Comparison of ENCODE assay signal across 8 mouse cellular contexts in genomic region chr2:180963956-180964355, GRCm38 (mm10). TPM values are rescaled to one million over a fixed set of nuclear protein-coding genes. Genes with fewer than 3 reads are reported as not detected.
DNase-seq lines count a peak whose midpoint lies in the region; ATAC-seq and TF ChIP-seq lines count a peak whose summit lies in the region.

No protein-coding gene starts in this region.

- DNase-seq in kidney, adult 18-20 months: peak; percentile 79
- peak; percentile 51 for DNase-seq in c-Kit-negative CD71-positive TER-119-positive erythroid progenitor cells, embryonic 14.5 days (ENCODE audit: low read depth, low spot score)
- peak; percentile 86 for DNase-seq in forebrain, embryonic 11.5 days (ENCODE audit: low spot score)
- DNase-seq in heart, postnatal 36 days: peak; percentile 75 to 82
- peak; percentile 55 for DNase-seq in left cerebral cortex, adult 11 months (ENCODE audit: low spot score)
- peak; percentile 85 for DNase-seq in naive thymus-derived CD4-positive, alpha-beta T cell, adult 2 months (ENCODE audit: low read depth)
- peak; percentile 76 for DNase-seq in stomach, postnatal 0 days (ENCODE audit: low spot score)

- no peak overlapping the region for H3K27ac ChIP-seq in kidney, embryonic 16.5 days (ENCODE audit: low read length)
- H3K27ac ChIP-seq in forebrain, embryonic 11.5 days (ENCODE audit: low read depth, low read length): no peak overlapping the region
- H3K27ac ChIP-seq in stomach, postnatal 0 days (replicated peaks): peak overlapping the region; percentile 59

- ATAC-seq in kidney, embryonic 16.5 days (ENCODE audit: low FRiP score, low TSS enrichment): no peak
- peak; percentile 29; the same call in 1 of the 2 replicates for ATAC-seq in forebrain, embryonic 11.5 days (replicated peaks; ENCODE audit: low FRiP score)
- no peak for ATAC-seq in stomach, postnatal 0 days (ENCODE audit: low FRiP score, low TSS enrichment)

- no peaks in the 10 kb centered on the region for H3K27me3 ChIP-seq in kidney, embryonic 16.5 days (ENCODE audit: insufficient read depth, low read length)
- H3K27me3 ChIP-seq in forebrain, embryonic 11.5 days (ENCODE audit: control insufficient read depth, insufficient read depth, low read length): no peaks in the 10 kb centered on the region
- H3K27me3 ChIP-seq in stomach, postnatal 0 days (ENCODE audit: control insufficient read depth, insufficient read depth, low read length): no peaks in the 10 kb centered on the region

- no peak overlapping the region for H3K4me2 ChIP-seq in kidney, embryonic 16.5 days (replicated peaks; ENCODE audit: low read depth, low read length)
- no peak overlapping the region for H3K4me2 ChIP-seq in forebrain, embryonic 11.5 days (ENCODE audit: low read depth, low read length, severe bottlenecking)
- H3K4me2 ChIP-seq in stomach, postnatal 0 days (replicated peaks; ENCODE audit: low read depth): no peak overlapping the region

- H3K4me3 ChIP-seq in kidney, embryonic 16.5 days (ENCODE audit: low read length): no peak overlapping the region
- H3K4me3 ChIP-seq in forebrain, embryonic 11.5 days (ENCODE audit: low read depth, low read length): no peak overlapping the region
- no peak overlapping the region for H3K4me3 ChIP-seq in stomach, postnatal 0 days (ENCODE audit: low read depth, low read length)

- peak; percentile 98 for TF ChIP-seq CTCF in stomach, postnatal 0 days (IDR thresholded peaks at IDR 0.05; ENCODE audit: low read depth)

- TF ChIP-seq EP300 in stomach, postnatal 0 days (optimal IDR thresholded peaks at IDR 0.05): no peak

- 3% methylated on average over 5 of the region's 5 CpGs for WGBS in kidney, embryonic 16.5 days
- 6% methylated on average over 5 of the region's 5 CpGs for WGBS in forebrain, embryonic 11.5 days
- 4% methylated on average over 5 of the region's 5 CpGs for WGBS in stomach, postnatal 0 days

- H3K4me1 ChIP-seq in kidney, embryonic 16.5 days (ENCODE audit: insufficient read depth, low read length): peaks cover 11% of the 10 kb centered on the region
- H3K4me1 ChIP-seq in forebrain, embryonic 11.5 days (replicated peaks; ENCODE audit: control insufficient read depth, insufficient read depth, low read length): no peaks in the 10 kb centered on the region
- no peaks in the 10 kb centered on the region; the same call in 1 of the 2 replicates for H3K4me1 ChIP-seq in stomach, postnatal 0 days (replicated peaks; ENCODE audit: control insufficient read depth, insufficient read depth)

- intact Hi-C loops in heart, postnatal 36 days (cut with DNase I): loop anchor here (1.0 to 5.0 kb wide), 2 partner anchors 39 to 157 kb away; no protein-coding TSS in a partner anchor

- H3K36me3 ChIP-seq in kidney, embryonic 16.5 days (ENCODE audit: insufficient read depth, low read length): peaks cover 2% of the 10 kb centered on the region; the same call in 1 of the 2 replicates
- no peaks in the 10 kb centered on the region for H3K36me3 ChIP-seq in forebrain, embryonic 11.5 days (ENCODE audit: control insufficient read depth, insufficient read depth, low read length)
- no peaks in the 10 kb centered on the region for H3K36me3 ChIP-seq in stomach, postnatal 0 days (ENCODE audit: control insufficient read depth, insufficient read depth, low read length)

- H3K9me3 ChIP-seq in kidney, embryonic 16.5 days (ENCODE audit: low read length): no peaks in the 10 kb centered on the region
- no peaks in the 10 kb centered on the region for H3K9me3 ChIP-seq in forebrain, embryonic 11.5 days (ENCODE audit: control insufficient read depth, low read length)
- no peaks in the 10 kb centered on the region for H3K9me3 ChIP-seq in stomach, postnatal 0 days (ENCODE audit: control insufficient read depth, low read length)

- no peak overlapping the region for H3K9ac ChIP-seq in kidney, embryonic 16.5 days (replicated peaks; ENCODE audit: low read length)
- peak overlapping the region; percentile 20; the same call in 1 of the 2 replicates for H3K9ac ChIP-seq in forebrain, embryonic 11.5 days (ENCODE audit: low read length)
- no peak overlapping the region for H3K9ac ChIP-seq in stomach, postnatal 0 days (ENCODE audit: low read length)

RNA-seq across cellular contexts. Expression of gene Arfgap1, which starts 3.1 kb away (rescaled TPM):
- polyA plus RNA-seq in kidney, embryonic 16.5 days (2015; fragmentation: Nextera tagmentation; extraction: Ambion mirVana): 110 and 114 TPM in 2 replicates
- polyA plus RNA-seq in forebrain, embryonic 11.5 days (2014; fragmentation: Nextera tagmentation; extraction: Ambion mirVana): 71.5 and 77.4 TPM in 2 replicates
- 10 to 100 TPM; 31.2 to 37.0 TPM for total RNA-seq in heart, postnatal 36 days (2021)
- polyA plus RNA-seq in stomach, postnatal 0 days (2015; fragmentation: Nextera tagmentation; extraction: Ambion mirVana): 45.1 and 45.2 TPM in 2 replicates

RNA-seq across cellular contexts. Expression of gene Nkain4, which starts 9.5 kb away (rescaled TPM):
- polyA plus RNA-seq in kidney, embryonic 16.5 days (2015; fragmentation: Nextera tagmentation; extraction: Ambion mirVana): 36.9 and 48.7 TPM in 2 replicates
- 33.5 and 36.1 TPM in 2 replicates for polyA plus RNA-seq in forebrain, embryonic 11.5 days (2014; fragmentation: Nextera tagmentation; extraction: Ambion mirVana)
- 10 to 100 TPM in 1 of 2 experiments, 1 to 10 TPM in 1; 7.7 to 11.6 TPM for total RNA-seq in heart, postnatal 36 days (2021)
- 42.7 and 44.0 TPM in 2 replicates for polyA plus RNA-seq in stomach, postnatal 0 days (2015; fragmentation: Nextera tagmentation; extraction: Ambion mirVana)

RNA-seq across cellular contexts. Expression of gene Col20a1, which starts 22.4 kb away (rescaled TPM):
- polyA plus RNA-seq in kidney, embryonic 16.5 days (2015; fragmentation: Nextera tagmentation; extraction: Ambion mirVana): 0.22 and 0.47 TPM in 2 replicates
- 0.16 and 0.23 TPM in 2 replicates for polyA plus RNA-seq in forebrain, embryonic 11.5 days (2014; fragmentation: Nextera tagmentation; extraction: Ambion mirVana)
- under 1 TPM; 0.51 to 0.58 TPM for total RNA-seq in heart, postnatal 36 days (2021)
- 0.98 and 1.3 TPM in 2 replicates for polyA plus RNA-seq in stomach, postnatal 0 days (2015; fragmentation: Nextera tagmentation; extraction: Ambion mirVana)

RNA-seq across cellular contexts. Expression of gene Birc7, which starts 35.1 kb away (rescaled TPM):
- polyA plus RNA-seq in kidney, embryonic 16.5 days (2015; fragmentation: Nextera tagmentation; extraction: Ambion mirVana): not detected in 2 replicates
- 0.35 and 0.36 TPM in 2 replicates for polyA plus RNA-seq in forebrain, embryonic 11.5 days (2014; fragmentation: Nextera tagmentation; extraction: Ambion mirVana)
- not detected for total RNA-seq in heart, postnatal 36 days (2021)
- 0.06 and 0.11 TPM in 2 replicates for polyA plus RNA-seq in stomach, postnatal 0 days (2015; fragmentation: Nextera tagmentation; extraction: Ambion mirVana)

RNA-seq across cellular contexts. Expression of gene Ythdf1, which starts 43.2 kb away (rescaled TPM):
- polyA plus RNA-seq in kidney, embryonic 16.5 days (2015; fragmentation: Nextera tagmentation; extraction: Ambion mirVana): 16.0 and 27.1 TPM in 2 replicates
- 74.5 and 75.4 TPM in 2 replicates for polyA plus RNA-seq in forebrain, embryonic 11.5 days (2014; fragmentation: Nextera tagmentation; extraction: Ambion mirVana)
- 10 to 100 TPM; 36.8 to 37.6 TPM for total RNA-seq in heart, postnatal 36 days (2021)
- 26.2 and 27.6 TPM in 2 replicates for polyA plus RNA-seq in stomach, postnatal 0 days (2015; fragmentation: Nextera tagmentation; extraction: Ambion mirVana)
